Mouse (Mus musculus): ENCODE results near the gene March9. TPM values are rescaled to one million over a fixed set of nuclear protein-coding genes. Genes with fewer than 3 reads are reported as not detected.

March9 gene
- total RNA-seq (2014; rRNA removed) (0.09 and 0.34 TPM in 2 replicates), polyA plus RNA-seq (2012; rRNA removed) (0.44 and 0.52 TPM in 2 replicates)

GRCm38 (mm10) chr10:127059968-127060916 is at the start of gene March9:
Gene March9, minus strand, starts transcription at chr10:127060184.
- Histone ChIP-seq H3K4me3 (ENCODE audit: insufficient read depth, low read depth, low read length) (peak within 1 kb of the TSS; percentile 68), H3K27ac (replicated peaks; ENCODE audit: insufficient read depth, low read depth, low read length) (no peak within 1 kb of the TSS), H3K36me3 (ENCODE audit: control insufficient read depth, insufficient read depth, low read length) (peaks cover 2% of the 10 kb centered on the region; the same call in 1 of the 2 replicates), H3K79me2 (ENCODE audit: control insufficient read depth, insufficient read depth, low read length) (peaks cover 5% of the 10 kb centered on the region; the same call in 1 of the 2 replicates), H3K9ac (ENCODE audit: low read depth, low read length) (peak within 1 kb of the TSS; percentile 67), H3K27me3 (ENCODE audit: control insufficient read depth, insufficient read depth, low read length) (peaks cover 2% of the 10 kb centered on the region; the same call in 1 of the 2 replicates), H3K4me1 (ENCODE audit: control insufficient read depth, insufficient read depth, low read length) (peaks cover 5% of the 10 kb centered on the region; the same call in 1 of the 2 replicates)
- WGBS: 4% methylated on average over 49 of the region's 72 CpGs
- no peak for TF ChIP-seq POLR2A (IDR thresholded peaks at IDR 0.05; ENCODE audit: extremely low read depth, insufficient read depth, low read length)
- no peak for TF ChIP-seq CTCF (IDR thresholded peaks at IDR 0.05; ENCODE audit: low read depth, low read length)
- no peak for DNase-seq (ENCODE audit: extremely low read depth, low read depth, low spot score)

- WGBS: 84% methylated on average over 3 of the region's 3 CpGs
- Histone ChIP-seq H3K9ac (ENCODE audit: low read depth, low read length) (no peak overlapping the region), H3K27ac (replicated peaks; ENCODE audit: insufficient read depth, low read depth, low read length) (no peak overlapping the region)
These were observed 48.2 kb upstream of the March9 start for GRCm38 (mm10) chr10:127108262-127108583.

GRCm38 (mm10) chr10:127107563-127108261 is 47.7 kb upstream of the March9 start:
- no peaks in the 10 kb centered on the region for H3K27me3 ChIP-seq (ENCODE audit: control insufficient read depth, insufficient read depth, low read length)
- WGBS: 88% methylated on average over 16 of the region's 16 CpGs
- DNase-seq (ENCODE audit: extremely low read depth, low read depth, low spot score): no peak
- no peaks in the 10 kb centered on the region for H3K79me2 ChIP-seq (ENCODE audit: control insufficient read depth, insufficient read depth, low read length)
- no peak overlapping the region for H3K4me3 ChIP-seq (ENCODE audit: insufficient read depth, low read depth, low read length)
- H3K9ac ChIP-seq (ENCODE audit: low read depth, low read length): no peak overlapping the region
- H3K36me3 ChIP-seq (ENCODE audit: control insufficient read depth, insufficient read depth, low read length): peaks cover 2% of the 10 kb centered on the region; the same call in 1 of the 2 replicates
- no peak for TF ChIP-seq POLR2A (IDR thresholded peaks at IDR 0.05; ENCODE audit: extremely low read depth, insufficient read depth, low read length)
- no peak for TF ChIP-seq CTCF (IDR thresholded peaks at IDR 0.05; ENCODE audit: low read depth, low read length)
- H3K4me1 ChIP-seq (ENCODE audit: control insufficient read depth, insufficient read depth, low read length): no peaks in the 10 kb centered on the region
- H3K27ac ChIP-seq (replicated peaks; ENCODE audit: insufficient read depth, low read depth, low read length): no peak overlapping the region

More at GRCm38 (mm10) chr10:127108262-127108583, 48.2 kb upstream of the March9 start:
- H3K36me3 ChIP-seq (ENCODE audit: control insufficient read depth, insufficient read depth, low read length): peaks cover 2% of the 10 kb centered on the region; the same call in 1 of the 2 replicates
- H3K79me2 ChIP-seq (ENCODE audit: control insufficient read depth, insufficient read depth, low read length): no peaks in the 10 kb centered on the region
- TF ChIP-seq POLR2A (IDR thresholded peaks at IDR 0.05; ENCODE audit: extremely low read depth, insufficient read depth, low read length): no peak
- TF ChIP-seq CTCF (IDR thresholded peaks at IDR 0.05; ENCODE audit: low read depth, low read length): no peak
- H3K27me3 ChIP-seq (ENCODE audit: control insufficient read depth, insufficient read depth, low read length): no peaks in the 10 kb centered on the region
- no peak for DNase-seq (ENCODE audit: extremely low read depth, low read depth, low spot score)
- H3K4me3 ChIP-seq (ENCODE audit: insufficient read depth, low read depth, low read length): no peak overlapping the region
- no peaks in the 10 kb centered on the region for H3K4me1 ChIP-seq (ENCODE audit: control insufficient read depth, insufficient read depth, low read length)

GRCm38 (mm10) chr10:127103631-127104030 is 43.6 kb upstream of the March9 start:
- WGBS: 78% methylated on average over 7 of the region's 7 CpGs

GRCm38 (mm10) chr10:127101151-127101550 is 41.2 kb upstream of the March9 start:
- no peak for DNase-seq (ENCODE audit: extremely low read depth, low read depth, low spot score)
- TF ChIP-seq POLR2A (IDR thresholded peaks at IDR 0.05; ENCODE audit: extremely low read depth, insufficient read depth, low read length): no peak
- TF ChIP-seq CTCF (IDR thresholded peaks at IDR 0.05; ENCODE audit: low read depth, low read length): no peak
- Histone ChIP-seq H3K4me1 (ENCODE audit: control insufficient read depth, insufficient read depth, low read length) (peaks cover 3% of the 10 kb centered on the region; the same call in 1 of the 2 replicates), H3K36me3 (ENCODE audit: control insufficient read depth, insufficient read depth, low read length) (peaks cover 3% of the 10 kb centered on the region; the same call in 1 of the 2 replicates), H3K4me3 (ENCODE audit: insufficient read depth, low read depth, low read length) (no peak overlapping the region), H3K79me2 (ENCODE audit: control insufficient read depth, insufficient read depth, low read length) (no peaks in the 10 kb centered on the region), H3K27me3 (ENCODE audit: control insufficient read depth, insufficient read depth, low read length) (no peaks in the 10 kb centered on the region), H3K27ac (replicated peaks; ENCODE audit: insufficient read depth, low read depth, low read length) (no peak overlapping the region), H3K9ac (ENCODE audit: low read depth, low read length) (no peak overlapping the region)
- 76% methylated on average over 6 of the region's 6 CpGs for WGBS

More at GRCm38 (mm10) chr10:127103631-127104030, 43.6 kb upstream of the March9 start:
- no peak overlapping the region for H3K9ac ChIP-seq (ENCODE audit: low read depth, low read length)
- TF ChIP-seq CTCF (IDR thresholded peaks at IDR 0.05; ENCODE audit: low read depth, low read length): no peak
- TF ChIP-seq POLR2A (IDR thresholded peaks at IDR 0.05; ENCODE audit: extremely low read depth, insufficient read depth, low read length): no peak
- no peak overlapping the region for H3K27ac ChIP-seq (replicated peaks; ENCODE audit: insufficient read depth, low read depth, low read length)
- H3K36me3 ChIP-seq (ENCODE audit: control insufficient read depth, insufficient read depth, low read length): peaks cover 3% of the 10 kb centered on the region; the same call in 1 of the 2 replicates
- no peaks in the 10 kb centered on the region for H3K27me3 ChIP-seq (ENCODE audit: control insufficient read depth, insufficient read depth, low read length)
- H3K79me2 ChIP-seq (ENCODE audit: control insufficient read depth, insufficient read depth, low read length): no peaks in the 10 kb centered on the region
- H3K4me1 ChIP-seq (ENCODE audit: control insufficient read depth, insufficient read depth, low read length): peaks cover 3% of the 10 kb centered on the region; the same call in 1 of the 2 replicates
- no peak for DNase-seq (ENCODE audit: extremely low read depth, low read depth, low spot score)
- H3K4me3 ChIP-seq (ENCODE audit: insufficient read depth, low read depth, low read length): no peak overlapping the region

Measured in liver, adult 2 months (tissue).